Mouse (Mus musculus): ENCODE measurements around the gene Ciao1.
"Not testable (repeated sequence)": the region's sequence is repeated elsewhere in the genome, so short reads cannot be mapped to it uniquely, and the experiment has no call there.

Ciao1 gene

GRCm38 (mm10) chr2:127247592-127248333 lies at the start of gene Ciao1, which contains the start of gene Tmem127:
Gene Ciao1, minus strand, starts transcription at chr2:127247816.
Gene Tmem127, plus strand, starts transcription at chr2:127247908.
- peak; percentile 99 for DNase-seq (ENCODE audit: low read depth, low spot score)

- no peak for DNase-seq (ENCODE audit: low read depth, low spot score)
These were observed 49.6 kb upstream of the Ciao1 start for GRCm38 (mm10) chr2:127297001-127297805.

DNA sequence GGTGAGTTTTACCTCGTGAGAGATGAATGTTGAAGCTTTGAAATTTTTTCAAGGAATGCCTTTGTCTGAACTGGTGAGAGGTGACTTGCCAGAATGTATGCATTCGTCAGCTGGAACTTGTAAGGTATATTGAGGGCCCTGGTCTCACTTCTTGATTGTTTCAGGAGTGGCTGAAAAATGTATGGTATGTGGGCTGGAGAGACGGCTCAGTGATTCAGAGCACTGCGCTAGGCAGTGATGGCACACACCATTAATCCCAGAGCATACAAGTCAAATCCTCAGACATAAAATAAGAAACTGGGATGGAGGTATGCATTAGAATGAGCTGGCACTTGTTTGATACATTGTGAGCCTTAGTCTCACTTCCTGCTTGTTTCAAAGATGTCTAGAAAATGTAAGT lies 44.6 kb upstream of the Ciao1 start:
- DNase-seq (ENCODE audit: low read depth, low spot score): no peak

DNA sequence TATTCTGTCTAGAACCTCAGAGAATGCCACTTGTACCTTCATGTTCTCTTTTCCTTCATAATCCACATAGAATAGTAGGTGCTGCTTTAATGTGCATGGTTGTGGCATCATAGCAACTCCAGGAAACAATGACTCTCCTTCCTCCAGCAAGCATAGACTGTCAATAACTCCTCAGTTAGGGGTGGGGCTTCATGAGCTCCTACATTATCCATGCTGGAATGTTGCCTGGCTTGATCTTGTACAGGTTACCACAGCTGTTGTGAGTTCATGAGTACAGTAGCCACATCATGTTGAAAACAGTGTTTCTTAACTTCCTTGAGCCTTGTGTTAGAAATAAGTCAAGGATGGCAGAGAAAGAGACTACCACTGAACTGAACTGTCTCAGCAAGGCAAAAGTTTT lies 30.5 kb upstream of the Ciao1 start:
- no peak for DNase-seq (ENCODE audit: low read depth, low spot score)

DNA sequence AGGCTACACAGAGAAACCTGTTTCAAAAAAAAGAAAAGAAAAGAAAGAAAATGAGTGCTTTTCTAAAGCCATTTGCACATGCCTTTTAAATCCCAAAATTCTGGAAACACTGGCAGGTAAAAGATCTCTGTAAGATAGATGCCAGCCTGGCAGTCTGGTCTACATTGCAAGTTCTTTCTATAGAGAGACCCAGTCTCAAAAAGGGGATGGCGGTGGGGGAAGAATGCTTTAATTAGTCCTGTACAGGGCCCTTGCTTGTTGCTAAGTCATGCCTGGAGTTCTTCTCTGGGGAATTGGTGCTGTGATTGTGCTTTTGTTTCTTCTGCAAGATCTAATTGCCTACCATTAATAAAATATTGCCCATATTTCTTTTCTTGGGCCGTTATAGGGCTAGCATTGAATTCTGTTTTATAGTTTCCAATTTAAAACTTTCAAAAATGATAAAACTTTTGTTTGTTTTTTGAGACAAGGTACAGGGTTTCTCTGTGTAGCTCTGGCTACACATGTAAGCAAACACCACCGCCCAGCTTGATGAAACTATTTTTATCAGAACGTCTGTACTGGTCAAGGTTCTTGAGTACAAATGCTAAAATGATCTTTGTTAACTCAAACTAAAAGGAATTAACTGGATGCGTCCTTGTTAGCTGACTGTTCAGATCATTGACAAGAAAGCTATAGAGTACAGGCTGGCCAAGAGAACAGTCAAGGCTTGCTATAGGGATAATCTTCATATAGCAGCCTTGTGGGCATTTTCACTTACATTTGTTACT lies 28.1 kb upstream of the Ciao1 start:
- no peak for DNase-seq (ENCODE audit: low read depth, low spot score)

GRCm38 (mm10) chr2:127274590-127274989 lies 27.0 kb upstream of the Ciao1 start:
- DNase-seq (ENCODE audit: low read depth, low spot score): no peak

- no peak for DNase-seq (ENCODE audit: low read depth, low spot score)
These were observed 25.2 kb upstream of the Ciao1 start for GRCm38 (mm10) chr2:127272806-127273205.

DNA sequence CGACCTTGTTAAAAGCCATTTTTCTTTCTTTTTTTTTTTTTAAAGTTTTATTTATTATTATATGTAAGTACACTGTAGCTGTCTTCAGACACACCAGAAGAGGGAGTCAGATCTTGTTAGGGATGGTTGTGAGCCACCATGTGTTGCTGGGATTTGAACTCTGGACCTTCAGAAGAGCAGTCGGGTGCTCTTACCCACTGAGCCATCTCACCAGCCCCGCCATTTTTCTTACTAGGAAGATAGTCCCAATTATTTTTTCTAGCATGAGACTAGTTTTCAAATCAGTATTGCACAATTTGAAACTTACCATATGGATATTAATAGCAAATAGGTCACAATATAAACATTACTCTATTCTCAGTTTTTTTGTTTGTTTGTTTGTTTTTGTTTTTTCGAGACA lies 24.4 kb upstream of the Ciao1 start:
- not testable (repeated sequence) for DNase-seq (ENCODE audit: low read depth, low spot score)

- no peak for DNase-seq (ENCODE audit: low read depth, low spot score)
These were observed 23.5 kb upstream of the Ciao1 start for GRCm38 (mm10) chr2:127271042-127271515.

- DNase-seq (ENCODE audit: low read depth, low spot score): peak; percentile 82
These were observed 22.9 kb upstream of the Ciao1 start for GRCm38 (mm10) chr2:127270300-127271041.

DNA sequence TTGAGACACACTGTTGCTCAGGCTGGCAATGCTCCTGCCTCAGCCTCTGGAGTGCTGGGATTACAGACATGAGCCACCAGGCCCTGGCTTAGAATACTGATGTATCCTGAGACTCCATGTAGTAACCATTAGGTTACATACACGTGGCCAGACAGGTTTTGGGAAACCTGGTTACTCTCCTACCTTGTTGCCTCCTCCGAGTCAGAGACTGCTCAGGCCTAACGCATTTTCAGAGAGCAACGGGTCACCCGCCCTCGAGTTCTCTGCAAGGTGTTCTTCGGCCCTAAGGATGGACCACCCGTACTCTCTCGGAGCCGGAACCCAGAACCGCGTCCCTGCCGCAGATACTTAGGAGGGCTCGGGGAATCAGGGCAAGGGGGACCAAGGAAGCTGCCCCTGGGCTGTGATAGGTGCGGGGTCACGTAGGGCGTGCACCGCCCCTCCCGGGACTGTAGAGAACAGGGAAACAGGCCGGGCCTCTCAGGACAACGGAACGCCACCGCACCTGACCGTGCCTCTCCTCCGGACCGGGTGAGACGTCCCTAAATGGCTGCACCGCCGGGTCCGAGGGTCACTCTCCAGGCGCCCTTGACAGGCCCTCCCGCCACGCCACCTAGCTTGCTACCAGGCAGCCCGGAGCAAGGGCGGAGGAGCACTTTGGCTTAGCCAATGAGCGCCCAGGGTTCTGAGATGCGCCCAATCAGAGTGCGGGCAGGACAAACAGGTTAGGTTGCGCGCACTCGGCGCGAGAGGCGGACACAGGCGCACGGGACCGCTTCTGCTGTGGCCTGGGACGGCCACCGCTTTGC lies 22.1 kb upstream of the Ciao1 start, which contains the start of gene Stard7:
Gene Stard7, plus strand, starts transcription at position 728 of the 809 bp plus-strand sequence.
- DNase-seq (ENCODE audit: low read depth, low spot score): peak; percentile 96

- no peak for DNase-seq (ENCODE audit: low read depth, low spot score)
These were observed 20.2 kb upstream of the Ciao1 start for GRCm38 (mm10) chr2:127267854-127268253.

- no peak for DNase-seq (ENCODE audit: low read depth, low spot score)
These were observed 14.9 kb upstream of the Ciao1 start for GRCm38 (mm10) chr2:127262480-127262879.

- DNase-seq (ENCODE audit: low read depth, low spot score): no peak
These were observed 11.7 kb upstream of the Ciao1 start for GRCm38 (mm10) chr2:127259340-127259739.

DNA sequence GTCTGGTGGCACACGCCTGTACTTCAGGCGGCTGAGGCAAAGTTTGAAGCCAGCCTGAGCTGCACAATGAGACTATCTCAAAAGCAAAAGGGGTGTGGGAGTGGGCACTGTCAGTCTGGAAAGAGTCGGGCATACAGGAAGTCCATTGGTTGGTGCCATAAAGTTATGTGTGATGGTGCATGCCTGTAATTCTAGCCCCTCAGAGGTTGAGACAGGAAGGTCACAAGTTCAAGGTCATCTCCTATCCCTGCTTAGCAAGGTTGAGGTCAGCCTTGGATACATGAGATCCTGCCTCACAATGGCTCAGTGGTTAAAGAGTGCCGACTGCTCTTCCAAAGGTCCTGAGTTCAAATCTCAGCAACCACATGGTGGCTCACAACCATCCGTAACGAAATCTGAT lies 7.7 kb upstream of the Ciao1 start:
- no peak for DNase-seq (ENCODE audit: low read depth, low spot score)

DNA sequence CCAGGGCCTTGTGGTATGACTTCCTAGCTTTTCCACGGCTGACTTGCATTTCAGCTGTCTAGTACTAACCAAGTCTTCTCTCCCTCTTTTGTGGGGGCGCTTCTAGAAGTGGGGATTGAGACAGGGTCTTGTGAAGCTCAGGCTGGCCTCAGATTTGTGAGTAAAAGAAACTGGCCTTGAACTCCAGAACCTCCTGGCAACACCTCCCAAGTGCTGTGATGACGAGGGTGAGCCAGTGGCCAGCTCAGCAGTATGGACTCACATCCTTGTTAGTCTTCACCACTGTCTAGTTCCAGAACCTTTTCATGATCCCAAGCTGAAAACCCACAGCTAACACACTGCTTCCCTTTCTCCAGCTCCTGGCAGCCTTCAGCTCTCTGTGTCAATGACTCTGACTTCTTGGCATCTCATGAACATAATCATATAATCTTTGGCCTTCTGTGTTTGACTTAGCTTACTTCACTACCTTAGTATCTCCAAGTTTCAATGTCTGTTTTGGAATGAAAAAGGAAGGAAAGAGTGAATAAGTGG lies 7.1 kb upstream of the Ciao1 start:
- DNase-seq (ENCODE audit: low read depth, low spot score): no peak

GRCm38 (mm10) chr2:127252787-127253186 lies 5.2 kb upstream of the Ciao1 start:
- no peak for DNase-seq (ENCODE audit: low read depth, low spot score)

- DNase-seq (ENCODE audit: low read depth, low spot score): no peak
These were observed 4.4 kb upstream of the Ciao1 start for GRCm38 (mm10) chr2:127251880-127252527.

- no peak for DNase-seq (ENCODE audit: low read depth, low spot score)
These were observed 3.8 kb upstream of the Ciao1 start for GRCm38 (mm10) chr2:127251457-127251856.
